Mouse (Mus musculus) 3134 (cell line): ENCODE data around the gene Cfd.

ENCODE experiments used
- DNase-seq: peaks from one replicate; pipeline ENCODE4 v3.0.0-alpha.2; 2011; ENCODE audit warnings: low spot score; ENCODE audit not compliant: insufficient read length; ENCODE audit errors: extremely low read depth

The Cfd gene

DNA sequence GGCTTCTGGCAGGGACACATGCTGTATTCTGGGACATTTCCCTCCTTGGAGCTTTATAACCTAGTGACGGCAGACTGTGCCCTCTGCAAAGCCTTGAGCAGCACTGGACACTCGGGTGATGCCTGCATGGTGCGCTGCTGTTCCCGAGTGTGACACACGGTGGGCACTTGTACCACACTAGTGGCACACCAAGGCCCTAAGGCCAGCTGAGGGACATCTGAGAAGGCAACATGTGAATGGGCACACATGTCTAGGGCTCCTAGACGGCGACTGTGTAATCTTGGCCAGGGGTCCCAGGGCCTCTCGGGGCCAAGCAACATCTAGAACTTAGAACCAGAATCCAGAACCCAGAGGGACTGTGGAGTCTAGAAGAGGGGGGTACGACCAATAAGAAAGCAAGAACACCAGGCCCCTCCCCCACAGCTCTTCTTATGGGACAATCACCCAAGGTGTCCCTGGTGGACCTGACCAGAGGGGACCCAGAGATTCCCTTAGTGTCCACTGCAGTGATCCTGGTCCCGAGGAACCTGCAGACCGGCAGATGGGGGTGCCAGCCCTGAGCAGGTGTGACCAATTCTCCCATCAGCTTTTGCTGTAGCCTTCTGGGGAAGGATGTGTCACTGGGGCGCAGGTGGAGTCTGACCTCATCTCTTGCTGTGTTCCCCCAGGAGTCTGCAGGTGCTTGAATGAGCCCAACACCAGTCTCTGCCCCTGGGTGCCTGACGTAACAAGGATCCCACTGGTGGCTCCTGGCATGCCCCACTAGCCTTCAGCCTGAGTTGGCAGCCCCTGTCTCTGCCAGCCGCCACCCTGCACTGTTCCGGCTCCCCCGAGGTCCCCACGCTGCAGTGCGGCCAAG, 39.5 kb downstream of the Cfd start:
- no peak for DNase-seq

GRCm38 (mm10) chr10:79930826-79931186, 40.2 kb downstream of the Cfd start:
- DNase-seq: no peak

GRCm38 (mm10) chr10:79931797-79932196, 41.1 kb downstream of the Cfd start:
- DNase-seq: no peak

DNA sequence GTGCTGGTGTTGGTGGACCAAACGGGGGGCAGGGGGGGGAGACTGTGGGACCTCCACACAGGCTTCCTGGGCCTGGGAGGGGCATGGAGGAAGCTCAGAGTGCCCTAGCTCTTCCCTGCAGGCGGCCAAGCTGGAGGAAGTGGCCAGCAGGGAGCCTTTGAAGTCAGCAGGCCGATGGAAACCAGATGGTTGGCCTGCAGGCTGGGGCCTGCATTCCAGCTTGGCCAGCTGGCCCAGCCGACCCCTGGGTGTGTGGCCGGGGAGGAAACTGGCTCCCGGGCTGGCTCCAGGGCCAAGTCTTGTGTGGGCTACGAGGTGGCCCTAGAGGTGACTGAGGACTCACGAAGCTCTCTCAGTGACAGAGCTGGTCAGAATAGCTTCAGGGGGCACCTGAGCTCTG, 42.1 kb downstream of the Cfd start:
- DNase-seq: peak; percentile 42

- no peak for DNase-seq
These were observed 42.6 kb downstream of the Cfd start for GRCm38 (mm10) chr10:79933145-79933679.

DNA sequence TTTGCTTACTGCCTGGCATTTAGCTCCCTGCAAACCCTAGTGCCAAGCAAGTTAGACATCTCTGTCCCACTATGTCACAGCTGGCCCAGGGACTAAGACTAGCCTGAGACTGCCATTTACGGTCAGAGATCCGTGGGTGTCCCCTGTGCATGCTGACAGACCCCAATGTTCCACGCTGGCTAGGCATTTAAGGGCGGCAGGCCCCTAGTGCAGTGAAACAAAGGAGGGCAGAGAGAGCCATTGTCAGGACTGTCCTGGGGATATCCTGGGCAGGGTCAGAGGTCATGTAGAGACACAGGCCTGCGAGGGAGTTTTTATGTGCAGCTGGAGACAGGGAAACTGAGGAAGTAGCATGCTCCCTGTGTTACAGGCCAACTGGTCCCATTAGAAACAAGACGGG, 43.2 kb downstream of the Cfd start:
- DNase-seq: no peak

- DNase-seq: peak; percentile 86
These were observed 43.6 kb downstream of the Cfd start for GRCm38 (mm10) chr10:79934272-79934721.

GRCm38 (mm10) chr10:79934794-79935569, 44.3 kb downstream of the Cfd start:
- no peak for DNase-seq

DNA sequence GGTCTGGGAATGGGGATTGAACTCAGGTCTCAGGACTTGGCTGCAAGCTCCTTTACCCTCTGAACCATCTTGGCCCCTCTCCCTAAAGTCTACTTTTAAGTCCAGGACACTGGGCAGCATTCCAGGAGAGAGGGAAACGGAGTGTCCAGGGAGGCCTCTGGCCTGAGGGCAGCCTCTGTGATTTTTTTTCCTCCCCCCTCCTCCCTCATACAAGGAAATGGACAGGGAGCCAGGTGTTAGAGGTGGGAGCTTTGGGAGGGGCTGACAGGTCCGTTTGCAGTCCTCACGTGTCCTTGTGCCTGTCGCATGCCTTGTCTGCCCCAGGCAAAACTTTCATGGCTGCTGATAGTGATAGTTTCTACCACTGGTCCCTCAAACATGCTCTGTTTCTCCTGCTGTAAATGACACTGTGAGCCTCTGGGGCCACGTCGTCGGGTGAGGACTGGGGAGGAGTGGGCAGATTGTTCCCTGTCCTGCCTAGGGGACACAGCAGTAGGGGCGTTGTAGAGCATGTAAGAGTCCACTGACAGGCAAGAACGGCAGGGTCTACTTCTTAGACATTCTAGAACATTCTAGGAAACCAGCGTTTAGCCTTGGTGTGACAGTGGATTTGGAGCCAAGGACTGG, 45.7 kb downstream of the Cfd start:
- no peak for DNase-seq

DNA sequence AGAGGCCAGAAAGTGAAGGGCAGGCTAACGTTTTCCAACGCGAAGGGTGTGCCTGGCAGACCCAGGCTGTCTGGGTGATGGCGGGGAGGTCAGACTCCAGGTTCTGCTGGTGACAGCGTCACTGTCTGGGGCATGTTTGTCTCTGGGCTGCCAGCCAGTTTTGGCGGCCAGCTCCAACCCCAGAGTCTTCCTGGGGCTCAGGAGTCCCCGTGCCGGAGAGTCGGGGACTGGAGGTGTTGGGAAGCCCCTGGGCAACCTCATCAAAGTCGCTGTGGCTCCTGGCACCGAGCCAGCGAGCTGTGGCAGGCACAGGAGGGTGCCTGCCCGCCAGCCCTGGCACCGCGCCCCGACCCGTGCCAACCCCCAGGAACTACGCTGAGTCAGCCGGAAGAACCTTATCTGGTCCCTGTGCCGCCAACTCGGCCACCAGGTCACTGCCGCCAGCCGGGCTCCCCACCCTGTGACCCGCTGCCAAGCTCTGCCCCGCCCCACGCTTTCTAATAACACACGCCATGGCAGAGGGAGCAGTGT, 46.3 kb downstream of the Cfd start:
- DNase-seq: peak; percentile 91

- DNase-seq: no peak
These were observed 47.3 kb downstream of the Cfd start for GRCm38 (mm10) chr10:79937775-79938526.

DNA sequence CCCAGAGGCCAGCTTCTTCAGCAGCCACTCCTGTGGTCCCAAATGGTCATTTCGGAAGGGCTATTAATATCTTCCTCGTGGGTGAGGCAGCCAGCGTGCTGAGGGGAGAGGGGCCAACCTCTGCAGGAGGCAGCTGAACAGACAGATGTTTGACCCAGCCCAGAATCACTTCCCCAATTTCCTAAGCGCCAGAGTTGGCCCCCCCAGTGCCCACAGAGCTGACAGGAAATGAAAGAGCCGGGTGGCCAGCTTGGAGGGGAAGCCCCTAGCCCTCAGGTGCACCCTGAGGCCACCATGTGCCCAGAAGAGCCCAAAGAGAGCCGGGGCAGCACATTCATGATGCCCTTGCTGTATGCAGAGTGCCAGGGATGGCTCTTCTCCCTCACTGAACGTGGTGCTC, 50.1 kb downstream of the Cfd start:
- DNase-seq: no peak
